Mouse (Mus musculus): ENCODE measurements around the gene Atg2b. TPM values are rescaled to one million over a fixed set of nuclear protein-coding genes. Genes with fewer than 3 reads are reported as not detected.

Atg2b gene
- polyA plus RNA-seq, 1 experiment, result 20.0 TPM

- TF ChIP-seq TCF12 (IDR thresholded peaks at IDR 0.05; ENCODE audit: insufficient read depth, poor library complexity, severe bottlenecking) (no peak), MAX (IDR thresholded peaks at IDR 0.05; ENCODE audit: low read depth) (no peak), SRF (IDR thresholded peaks at IDR 0.05; ENCODE audit: control insufficient read depth, insufficient read length, low read depth) (no peak), MYOG (IDR thresholded peaks at IDR 0.05; ENCODE audit: control insufficient read depth in 1 of 3, insufficient read depth in 1 of 3, insufficient read length in 2 of 3, low read depth in 2 of 3) (no peak), TCF3 (IDR thresholded peaks at IDR 0.05; ENCODE audit: insufficient read length, low read depth) (no peak), POLR2A (IDR thresholded peaks at IDR 0.05; ENCODE audit: insufficient read length, low read depth) (no peak), USF1 (IDR thresholded peaks at IDR 0.05; ENCODE audit: low read depth) (no peak), REST (IDR thresholded peaks at IDR 0.05; ENCODE audit: insufficient read depth, insufficient read length) (no peak), CEBPB (IDR thresholded peaks at IDR 0.05; ENCODE audit: insufficient read depth, poor library complexity, severe bottlenecking) (no peak), POLR2AphosphoS2 (IDR thresholded peaks at IDR 0.05; ENCODE audit: insufficient read length, low read depth) (no peak), E2F4 (IDR thresholded peaks at IDR 0.05; ENCODE audit: insufficient read depth) (no peak), MYOD1 (IDR thresholded peaks at IDR 0.05; ENCODE audit: control insufficient read depth in 1 of 3, insufficient read length in 2 of 3, low read depth in 2 of 3) (no peak)
- no peaks in the 10 kb centered on the region for H3K79me2 ChIP-seq (ENCODE audit: control insufficient read depth, insufficient read depth)
- no peaks in the 10 kb centered on the region for H3K27me3 ChIP-seq (ENCODE audit: control insufficient read depth, insufficient read depth, insufficient read length)
- H3K36me3 ChIP-seq (ENCODE audit: control insufficient read depth, insufficient read depth), result no peaks in the 10 kb centered on the region
- H3K4me3 ChIP-seq, result no peak overlapping the region
- H3ac ChIP-seq (ENCODE audit: control insufficient read depth, insufficient read length), result no peak overlapping the region
- no peak overlapping the region for H3K4me2 ChIP-seq (ENCODE audit: low read depth)
Observed at GRCm38 (mm10) chr12:105611045-105611444, 74.0 kb downstream of the Atg2b start.

GRCm38 (mm10) chr12:105606881-105607280 lies 78.1 kb downstream of the Atg2b start:
- TF ChIP-seq POLR2A (IDR thresholded peaks at IDR 0.05; ENCODE audit: insufficient read length, low read depth) (no peak), POLR2AphosphoS2 (IDR thresholded peaks at IDR 0.05; ENCODE audit: insufficient read length, low read depth) (no peak), TCF12 (IDR thresholded peaks at IDR 0.05; ENCODE audit: insufficient read depth, poor library complexity, severe bottlenecking) (no peak), MAX (IDR thresholded peaks at IDR 0.05; ENCODE audit: low read depth) (no peak), REST (IDR thresholded peaks at IDR 0.05; ENCODE audit: insufficient read depth, insufficient read length) (no peak), MYOG (IDR thresholded peaks at IDR 0.05; ENCODE audit: control insufficient read depth in 1 of 3, insufficient read depth in 1 of 3, insufficient read length in 2 of 3, low read depth in 2 of 3) (no peak), SRF (IDR thresholded peaks at IDR 0.05; ENCODE audit: control insufficient read depth, insufficient read length, low read depth) (no peak), TCF3 (IDR thresholded peaks at IDR 0.05; ENCODE audit: insufficient read length, low read depth) (no peak), USF1 (IDR thresholded peaks at IDR 0.05; ENCODE audit: low read depth) (no peak)

GRCm38 (mm10) chr12:105605212-105605611 lies 79.8 kb downstream of the Atg2b start:
- H3K4me2 ChIP-seq (ENCODE audit: low read depth), result no peak overlapping the region
- H3K27me3 ChIP-seq (ENCODE audit: control insufficient read depth, insufficient read depth, insufficient read length), result no peaks in the 10 kb centered on the region
- no peak overlapping the region for H3ac ChIP-seq (ENCODE audit: control insufficient read depth, insufficient read length)
- no peak for TF ChIP-seq E2F4 (IDR thresholded peaks at IDR 0.05; ENCODE audit: insufficient read depth)
- no peak for TF ChIP-seq CEBPB (IDR thresholded peaks at IDR 0.05; ENCODE audit: insufficient read depth, poor library complexity, severe bottlenecking)
- no peak for TF ChIP-seq USF1 (IDR thresholded peaks at IDR 0.05; ENCODE audit: low read depth)
- TF ChIP-seq REST (IDR thresholded peaks at IDR 0.05; ENCODE audit: insufficient read depth, insufficient read length), result no peak
- no peak for TF ChIP-seq TCF3 (IDR thresholded peaks at IDR 0.05; ENCODE audit: insufficient read length, low read depth)
- no peak for TF ChIP-seq MYOG (IDR thresholded peaks at IDR 0.05; ENCODE audit: control insufficient read depth in 1 of 3, insufficient read depth in 1 of 3, insufficient read length in 2 of 3, low read depth in 2 of 3)
- TF ChIP-seq SRF (IDR thresholded peaks at IDR 0.05; ENCODE audit: control insufficient read depth, insufficient read length, low read depth), result no peak
- no peak for TF ChIP-seq POLR2AphosphoS2 (IDR thresholded peaks at IDR 0.05; ENCODE audit: insufficient read length, low read depth)
- no peak for TF ChIP-seq POLR2A (IDR thresholded peaks at IDR 0.05; ENCODE audit: insufficient read length, low read depth)
- no peaks in the 10 kb centered on the region for H3K36me3 ChIP-seq (ENCODE audit: control insufficient read depth, insufficient read depth)
- no peak overlapping the region for H3K4me3 ChIP-seq
- no peaks in the 10 kb centered on the region for H3K79me2 ChIP-seq (ENCODE audit: control insufficient read depth, insufficient read depth)

More at GRCm38 (mm10) chr12:105606881-105607280, 78.1 kb downstream of the Atg2b start:
- no peaks in the 10 kb centered on the region for H3K79me2 ChIP-seq (ENCODE audit: control insufficient read depth, insufficient read depth)
- no peak overlapping the region for H3K4me2 ChIP-seq (ENCODE audit: low read depth)
- H3ac ChIP-seq (ENCODE audit: control insufficient read depth, insufficient read length), result no peak overlapping the region
- no peaks in the 10 kb centered on the region for H3K27me3 ChIP-seq (ENCODE audit: control insufficient read depth, insufficient read depth, insufficient read length)
- H3K36me3 ChIP-seq (ENCODE audit: control insufficient read depth, insufficient read depth), result no peaks in the 10 kb centered on the region
- H3K4me3 ChIP-seq, result no peak overlapping the region

DNA sequence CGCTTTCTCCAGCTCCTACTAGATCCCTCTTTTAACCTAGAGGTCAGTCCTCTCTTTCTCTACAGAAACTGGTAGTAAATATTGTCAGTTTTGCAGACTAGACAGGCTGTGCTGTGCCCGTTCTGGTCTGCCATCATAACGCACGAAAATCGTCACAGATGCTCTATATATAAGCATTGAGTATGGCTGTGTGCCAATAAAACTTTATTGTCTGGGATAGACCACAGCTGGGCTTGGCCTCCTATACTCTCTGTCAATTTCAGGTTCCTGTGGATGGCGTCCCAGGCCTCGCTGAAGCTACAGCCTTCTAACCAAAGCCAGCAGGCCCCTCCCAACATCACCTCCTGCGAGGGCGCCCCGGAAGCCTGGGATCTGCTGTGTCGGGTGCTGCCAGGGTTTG lies 81.1 kb downstream of the Atg2b start:
- no peaks in the 10 kb centered on the region for H3K36me3 ChIP-seq (ENCODE audit: control insufficient read depth, insufficient read depth)
- H3K4me3 ChIP-seq, result no peak overlapping the region
- no peaks in the 10 kb centered on the region for H3K27me3 ChIP-seq (ENCODE audit: control insufficient read depth, insufficient read depth, insufficient read length)
- H3K4me2 ChIP-seq (ENCODE audit: low read depth), result no peak overlapping the region
- TF ChIP-seq SRF (IDR thresholded peaks at IDR 0.05; ENCODE audit: control insufficient read depth, insufficient read length, low read depth), result no peak
- TF ChIP-seq TCF3 (IDR thresholded peaks at IDR 0.05; ENCODE audit: insufficient read length, low read depth), result no peak
- TF ChIP-seq USF1 (IDR thresholded peaks at IDR 0.05; ENCODE audit: low read depth), result no peak
- TF ChIP-seq REST (IDR thresholded peaks at IDR 0.05; ENCODE audit: insufficient read depth, insufficient read length), result no peak
- TF ChIP-seq POLR2AphosphoS2 (IDR thresholded peaks at IDR 0.05; ENCODE audit: insufficient read length, low read depth), result no peak
- no peak for TF ChIP-seq MAX (IDR thresholded peaks at IDR 0.05; ENCODE audit: low read depth)
- no peak for TF ChIP-seq MYOG (IDR thresholded peaks at IDR 0.05; ENCODE audit: control insufficient read depth in 1 of 3, insufficient read depth in 1 of 3, insufficient read length in 2 of 3, low read depth in 2 of 3)
- no peak for TF ChIP-seq TCF12 (IDR thresholded peaks at IDR 0.05; ENCODE audit: insufficient read depth, poor library complexity, severe bottlenecking)
- no peak for TF ChIP-seq CEBPB (IDR thresholded peaks at IDR 0.05; ENCODE audit: insufficient read depth, poor library complexity, severe bottlenecking)
- no peak for TF ChIP-seq E2F4 (IDR thresholded peaks at IDR 0.05; ENCODE audit: insufficient read depth)
- TF ChIP-seq MYOD1 (IDR thresholded peaks at IDR 0.05; ENCODE audit: control insufficient read depth in 1 of 3, insufficient read length in 2 of 3, low read depth in 2 of 3), result no peak
- no peak for TF ChIP-seq POLR2A (IDR thresholded peaks at IDR 0.05; ENCODE audit: insufficient read length, low read depth)
- H3ac ChIP-seq (ENCODE audit: control insufficient read depth, insufficient read length), result no peak overlapping the region
- H3K79me2 ChIP-seq (ENCODE audit: control insufficient read depth, insufficient read depth), result no peaks in the 10 kb centered on the region
